Mouse (Mus musculus): ENCODE results near the gene Ralgps1.
A peak's percentile ranks its signal among the peaks of the same experiment; 100 is the strongest.
"Not testable (repeated sequence)": the region's sequence is repeated elsewhere in the genome, so short reads cannot be mapped to it uniquely, and the experiment has no call there.

The Ralgps1 gene

GRCm38 (mm10) chr2:33216645-33217424 is 154.5 kb downstream of the Ralgps1 start:
- peak in 1 of 2 experiments; percentile 58 for DNase-seq (ENCODE audit: inconsistent age in 2 of 2, low spot score in 1 of 2)

GRCm38 (mm10) chr2:33215700-33216509 is 155.4 kb downstream of the Ralgps1 start, which contains the start of gene Angptl2:
Gene Angptl2 (plus strand): TSS chr2:33216069.
- DNase-seq (ENCODE audit: inconsistent age in 2 of 2, low spot score in 1 of 2): peak; percentile 90 to 95

DNA sequence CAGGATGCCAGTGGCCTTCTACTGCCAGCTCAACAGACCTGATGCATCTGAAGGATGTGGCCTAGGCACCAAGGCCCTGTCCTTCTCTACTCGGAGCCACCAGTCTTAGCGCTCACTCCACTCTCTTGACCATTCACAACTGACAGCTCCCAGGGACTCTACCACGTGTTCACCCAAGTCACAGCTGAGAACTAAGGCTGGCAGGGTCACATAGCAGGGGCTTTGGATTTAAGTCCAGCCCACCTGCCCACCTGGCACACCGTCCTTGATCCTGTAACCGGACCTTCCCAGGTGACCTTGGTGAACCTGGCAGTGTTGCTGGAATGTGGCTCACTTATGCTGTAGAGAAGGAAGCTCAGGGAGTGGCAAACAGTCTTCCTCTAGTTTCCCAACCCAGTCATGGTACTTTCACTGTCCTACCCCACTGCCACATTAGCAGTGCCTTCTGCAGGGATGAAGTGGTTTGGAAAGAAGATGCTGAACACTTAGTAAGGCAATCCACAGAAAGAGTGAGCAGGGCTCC is 156.0 kb downstream of the Ralgps1 start:
- DNase-seq (ENCODE audit: inconsistent age in 2 of 2, low spot score in 1 of 2): no peak

- not testable (repeated sequence) for DNase-seq (ENCODE audit: inconsistent age in 2 of 2, low spot score in 1 of 2)
Observed at GRCm38 (mm10) chr2:33211263-33211662, 160.0 kb downstream of the Ralgps1 start.

- DNase-seq (ENCODE audit: inconsistent age in 2 of 2, low spot score in 1 of 2): no peak
Observed at GRCm38 (mm10) chr2:33210841-33211240, 160.4 kb downstream of the Ralgps1 start.

GRCm38 (mm10) chr2:33208134-33208533 is 163.2 kb downstream of the Ralgps1 start:
- no peak for DNase-seq (ENCODE audit: inconsistent age in 2 of 2, low spot score in 1 of 2)

- DNase-seq (ENCODE audit: inconsistent age in 2 of 2, low spot score in 1 of 2): peak in 1 of 2 experiments; percentile 53
Observed at GRCm38 (mm10) chr2:33207069-33207468, 164.2 kb downstream of the Ralgps1 start.

GRCm38 (mm10) chr2:33205939-33206525 is 165.3 kb downstream of the Ralgps1 start:
- DNase-seq (ENCODE audit: inconsistent age in 2 of 2, low spot score in 1 of 2): no peak

DNA sequence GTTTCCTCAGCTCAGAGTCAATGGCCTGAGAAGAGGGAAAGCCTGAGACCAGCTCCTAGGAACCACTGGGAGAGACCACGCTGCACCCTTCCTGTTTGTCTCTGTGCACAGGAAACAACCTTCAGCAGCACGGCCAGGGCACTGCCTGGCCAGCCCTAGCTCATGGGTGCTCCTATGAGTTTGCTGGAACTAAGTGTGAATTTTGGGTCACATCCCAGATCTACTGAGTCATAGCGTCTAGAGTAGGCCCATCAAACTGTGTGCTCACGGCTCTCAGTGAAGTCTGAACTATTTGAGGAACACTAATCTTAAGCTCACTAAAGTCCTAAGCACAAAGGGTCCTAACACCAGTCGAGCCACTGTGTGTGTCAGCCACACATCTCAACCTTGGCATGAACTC is 166.3 kb downstream of the Ralgps1 start:
- peak; percentile 73 to 90 for DNase-seq (ENCODE audit: inconsistent age in 2 of 2, low spot score in 1 of 2)

DNA sequence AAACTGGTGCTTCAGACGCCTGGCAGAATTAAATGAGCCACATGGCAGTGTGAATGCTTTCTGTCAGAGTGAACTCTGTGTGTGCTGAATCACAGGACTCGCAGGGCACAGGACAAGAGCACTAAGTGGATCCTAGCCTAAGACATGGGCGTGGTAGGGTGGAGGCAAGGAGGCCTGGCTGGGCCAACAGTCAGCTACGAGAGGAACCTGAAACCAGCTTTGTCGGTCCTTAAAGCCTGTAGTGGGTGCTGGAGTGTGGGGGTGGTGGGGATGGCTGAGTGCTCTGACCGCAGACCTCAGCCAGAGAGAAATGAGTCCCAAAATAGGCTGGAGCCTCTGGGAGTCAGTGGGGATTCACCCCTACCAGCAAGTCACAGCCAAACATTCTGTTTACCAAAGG is 168.0 kb downstream of the Ralgps1 start:
- DNase-seq (ENCODE audit: inconsistent age in 2 of 2, low spot score in 1 of 2): no peak

GRCm38 (mm10) chr2:33200368-33201068 is 170.8 kb downstream of the Ralgps1 start:
- no peak for DNase-seq (ENCODE audit: inconsistent age in 2 of 2, low spot score in 1 of 2)

DNA sequence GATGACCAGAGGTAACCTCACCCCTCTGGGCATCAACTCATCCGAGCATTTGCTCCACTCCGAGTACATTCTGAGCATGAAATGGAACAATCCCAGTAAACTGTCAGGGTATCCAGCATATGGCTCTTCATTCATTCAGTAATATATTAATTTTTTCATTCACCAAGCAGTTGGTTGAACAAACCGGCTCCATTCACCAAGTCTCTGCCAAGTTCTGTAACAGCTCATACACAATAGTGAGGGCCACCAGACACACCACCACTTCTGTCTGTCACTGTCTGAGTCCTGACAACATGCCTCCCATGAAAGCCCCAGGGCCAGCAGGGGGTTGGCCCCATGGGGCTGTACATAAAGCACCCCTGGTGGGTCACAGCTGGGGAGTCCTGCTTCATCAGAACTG is 181.3 kb downstream of the Ralgps1 start:
- DNase-seq (ENCODE audit: inconsistent age in 2 of 2, low spot score in 1 of 2): no peak

GRCm38 (mm10) chr2:33188925-33189670 is 182.2 kb downstream of the Ralgps1 start:
- DNase-seq (ENCODE audit: inconsistent age in 2 of 2, low spot score in 1 of 2): peak in 1 of 2 experiments; percentile 67

DNA sequence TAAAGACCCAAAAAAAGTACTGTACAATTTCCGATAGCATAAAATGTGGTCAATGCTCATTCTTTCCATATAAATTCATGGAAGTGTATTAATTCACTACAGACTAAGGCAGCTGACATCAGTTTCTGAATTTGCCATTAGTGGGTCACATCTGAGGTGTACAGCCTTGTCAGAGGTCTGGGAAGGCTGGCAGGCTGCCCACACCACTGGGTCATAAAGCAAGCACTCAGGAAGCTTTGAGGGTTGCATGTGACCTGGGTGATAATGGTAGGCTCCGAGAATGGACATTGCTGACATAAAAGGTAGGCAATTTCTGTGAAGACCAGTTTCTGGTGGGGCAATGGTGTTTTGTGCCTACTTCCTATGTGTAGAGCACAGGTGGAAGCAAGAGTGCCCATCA is 183.4 kb downstream of the Ralgps1 start:
- DNase-seq (ENCODE audit: inconsistent age in 2 of 2, low spot score in 1 of 2): peak in 1 of 2 experiments; percentile 72

GRCm38 (mm10) chr2:33186505-33186904 is 184.8 kb downstream of the Ralgps1 start:
- peak in 1 of 2 experiments; percentile 63 for DNase-seq (ENCODE audit: inconsistent age in 2 of 2, low spot score in 1 of 2)

- peak; percentile 63 to 83 for DNase-seq (ENCODE audit: inconsistent age in 2 of 2, low spot score in 1 of 2)
Observed at GRCm38 (mm10) chr2:33185258-33185657, 186.0 kb downstream of the Ralgps1 start.

DNA sequence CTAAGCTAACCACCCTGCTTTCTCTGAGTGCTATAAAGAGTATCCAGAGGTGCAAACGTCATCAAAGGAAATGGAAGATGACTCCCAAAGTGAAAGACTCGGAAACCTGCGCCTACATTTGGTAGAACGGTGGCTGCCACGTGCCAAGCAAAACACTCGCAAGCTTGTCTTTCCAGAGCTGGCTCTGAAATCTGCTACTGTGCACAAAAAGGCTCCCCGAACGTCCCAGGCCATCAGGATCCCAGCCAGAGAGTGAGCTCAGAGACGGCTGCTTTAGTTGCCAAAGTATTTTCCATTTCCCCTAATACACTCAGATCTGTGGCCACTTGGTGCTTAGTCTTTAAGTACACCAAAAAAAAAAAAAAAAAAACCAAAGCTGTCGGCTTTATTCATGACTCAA is 186.6 kb downstream of the Ralgps1 start:
- DNase-seq (ENCODE audit: inconsistent age in 2 of 2, low spot score in 1 of 2): peak in 1 of 2 experiments; percentile 55

DNA sequence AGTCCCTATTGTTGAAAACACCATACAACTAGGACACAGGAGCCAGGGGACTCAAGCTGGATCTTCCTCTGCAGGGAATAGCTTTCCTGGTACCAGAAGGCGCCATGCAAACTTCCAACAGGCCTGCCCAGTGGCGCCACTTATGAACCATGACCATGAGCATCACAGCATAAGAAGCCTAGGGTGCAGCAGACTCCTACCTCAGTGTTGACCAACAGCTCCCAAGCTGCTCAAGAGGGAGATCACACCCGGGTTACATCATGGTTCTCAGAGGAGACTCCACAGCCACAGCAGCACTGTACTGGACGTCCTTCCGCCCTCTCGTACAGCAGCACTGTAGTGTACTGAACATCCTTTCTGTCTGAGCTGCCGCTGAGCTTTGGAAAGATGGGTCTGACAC is 188.0 kb downstream of the Ralgps1 start:
- DNase-seq (ENCODE audit: inconsistent age in 2 of 2, low spot score in 1 of 2): no peak

DNA sequence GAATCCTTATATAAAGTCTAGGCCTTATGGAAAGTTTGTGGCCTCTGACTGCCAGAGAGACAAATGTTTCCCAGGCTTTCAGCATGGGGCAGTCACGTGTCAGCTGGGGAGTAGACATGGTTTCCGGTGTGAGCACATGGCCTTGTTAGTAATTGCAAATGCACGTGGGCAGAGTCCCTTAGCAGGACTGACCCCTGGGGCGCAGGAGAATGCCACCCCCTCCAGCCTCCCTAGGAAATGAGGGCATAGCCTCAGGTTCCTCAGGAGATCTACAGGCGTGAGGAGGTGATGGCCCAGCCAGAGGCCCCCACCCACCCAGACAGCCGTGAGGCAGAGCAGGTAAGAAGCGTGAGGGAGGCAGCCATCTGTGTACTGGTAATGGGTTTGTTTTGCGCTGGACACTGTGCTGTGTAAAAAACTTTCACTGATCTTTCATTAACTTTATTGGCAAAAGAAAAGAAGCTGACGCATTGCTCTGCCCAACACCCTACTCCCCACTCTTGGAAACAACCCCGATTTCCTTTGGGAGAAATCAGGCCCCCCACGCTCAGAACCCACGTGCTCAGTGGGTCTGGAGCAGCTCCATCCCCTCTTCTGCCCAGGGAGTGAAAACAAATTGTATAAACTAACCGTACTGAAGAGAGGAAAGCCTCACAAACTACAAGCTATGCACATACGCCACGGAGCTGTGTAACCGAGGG is 191.2 kb downstream of the Ralgps1 start:
- peak; percentile 53 to 75 for DNase-seq (ENCODE audit: inconsistent age in 2 of 2, low spot score in 1 of 2)

Measured in adrenal gland, adult (tissue).